Mouse (Mus musculus): ENCODE data around the gene Mxra7.
A peak's percentile ranks its signal among the peaks of the same experiment; 100 is the strongest.
"Not testable (repeated sequence)": the region's sequence is repeated elsewhere in the genome, so short reads cannot be mapped to it uniquely, and the experiment has no call there.

Gene Mxra7

DNA sequence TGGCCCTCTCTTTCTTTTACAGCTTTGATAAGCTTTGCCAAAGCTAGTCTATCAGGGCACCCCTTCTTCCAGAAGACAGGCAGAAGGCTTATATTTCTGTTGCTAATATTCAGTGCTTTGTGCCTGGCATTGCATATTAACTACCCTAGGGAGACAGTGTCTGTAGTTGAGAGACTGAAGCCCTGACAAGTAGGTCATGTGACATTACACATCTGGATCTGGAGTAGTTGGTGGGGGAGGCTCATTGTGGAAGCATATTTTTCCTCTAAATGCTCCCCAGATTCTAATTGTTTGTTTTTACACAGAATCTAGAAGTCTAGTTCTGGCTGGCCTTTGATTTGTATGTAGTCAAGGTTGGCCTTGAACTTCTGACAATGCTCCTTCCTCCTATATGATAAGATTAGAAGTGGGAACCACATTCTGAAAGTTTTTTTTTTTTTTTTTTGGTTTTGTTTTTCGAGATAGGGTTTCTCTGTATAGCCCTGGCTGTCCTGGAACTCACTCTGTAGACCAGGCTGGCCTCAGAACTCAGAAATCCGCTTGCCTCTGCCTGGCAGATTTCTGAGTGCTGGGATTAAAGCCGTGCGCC, 18.8 kb upstream of the Mxra7 start:
- no peak for DNase-seq

DNA sequence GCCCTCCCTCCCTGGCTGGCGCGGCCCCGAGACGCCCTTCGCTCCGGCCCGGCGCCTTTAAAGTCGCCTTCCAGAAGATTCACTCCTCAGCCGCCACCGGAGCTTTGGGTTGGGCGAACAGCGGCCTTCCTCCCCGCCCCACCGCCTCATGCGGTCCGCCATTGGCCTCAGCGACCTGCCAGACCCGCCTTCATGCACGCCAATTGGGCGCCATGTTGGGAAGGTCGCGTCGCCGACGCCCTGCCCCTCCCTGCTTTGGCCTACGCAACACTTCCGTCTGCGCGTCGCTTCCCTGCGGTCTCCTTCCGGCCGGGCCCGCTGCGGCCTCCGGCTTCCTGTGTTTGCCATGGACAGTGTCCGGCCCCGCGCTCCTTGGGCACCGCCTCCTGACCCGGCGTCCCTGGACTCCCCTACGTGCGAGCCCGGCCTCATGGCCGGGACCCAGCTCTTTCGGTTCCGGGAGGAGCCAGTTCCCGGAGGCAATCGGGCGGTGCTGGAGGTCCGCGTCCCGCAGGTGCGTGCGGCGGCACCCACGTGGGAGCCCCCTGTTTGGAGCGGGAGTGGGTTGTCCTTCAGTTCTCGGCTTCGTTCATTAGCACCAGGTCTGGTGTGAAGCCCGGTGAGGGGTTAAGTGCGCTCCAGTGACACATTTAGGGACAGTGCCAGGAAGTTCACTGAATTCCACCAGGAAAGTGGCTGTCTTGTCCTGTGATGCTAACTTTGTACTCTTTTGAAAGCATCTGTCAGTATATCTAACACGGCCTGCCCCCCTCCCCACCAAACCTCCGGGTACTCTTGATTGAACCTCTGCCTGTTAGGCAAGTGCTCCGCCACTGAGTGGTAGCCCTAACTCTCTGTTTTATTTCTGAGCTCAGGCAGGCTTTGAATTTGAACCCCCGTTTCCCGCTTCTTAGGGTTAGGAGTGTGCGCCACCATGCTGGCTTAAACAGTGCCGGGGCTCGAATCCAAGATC, 15.7 kb upstream of the Mxra7 start, which contains the start of the genes Mettl23 and Jmjd6:
Gene Mettl23 (plus strand): TSS at position 18 of the 973 bp plus-strand sequence.
Gene Jmjd6 (minus strand): TSS at position 189 of the 973 bp plus-strand sequence.
- DNase-seq: peak; percentile 98

GRCm38 (mm10) chr11:116842531-116843260, 14.8 kb upstream of the Mxra7 start:
- peak; percentile 82 for DNase-seq

GRCm38 (mm10) chr11:116840748-116841147, 12.9 kb upstream of the Mxra7 start:
- DNase-seq: no peak

DNA sequence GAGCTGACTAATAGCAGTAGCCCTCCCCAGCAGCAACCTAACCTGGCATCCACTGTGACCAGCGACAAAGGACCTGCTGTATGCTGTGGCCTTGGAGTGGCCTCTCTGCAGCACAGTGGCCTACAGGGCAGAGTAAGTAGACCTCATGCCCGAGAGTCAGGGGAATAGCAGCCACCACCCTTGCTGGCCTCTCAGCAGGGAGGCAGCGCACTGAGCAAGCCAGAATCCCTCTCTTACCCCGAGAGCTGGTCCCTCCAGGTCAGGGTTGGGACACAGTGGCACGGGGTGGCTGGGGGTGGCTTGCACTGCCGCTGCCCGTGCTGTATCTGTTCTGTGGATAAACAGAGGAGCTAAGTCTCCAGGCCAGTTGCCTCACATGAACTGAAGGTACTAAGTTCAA, 11.8 kb upstream of the Mxra7 start:
- DNase-seq: no peak

GRCm38 (mm10) chr11:116838936-116839335, 11.1 kb upstream of the Mxra7 start:
- DNase-seq: no peak

GRCm38 (mm10) chr11:116837441-116837840, 9.6 kb upstream of the Mxra7 start:
- no peak for DNase-seq

DNA sequence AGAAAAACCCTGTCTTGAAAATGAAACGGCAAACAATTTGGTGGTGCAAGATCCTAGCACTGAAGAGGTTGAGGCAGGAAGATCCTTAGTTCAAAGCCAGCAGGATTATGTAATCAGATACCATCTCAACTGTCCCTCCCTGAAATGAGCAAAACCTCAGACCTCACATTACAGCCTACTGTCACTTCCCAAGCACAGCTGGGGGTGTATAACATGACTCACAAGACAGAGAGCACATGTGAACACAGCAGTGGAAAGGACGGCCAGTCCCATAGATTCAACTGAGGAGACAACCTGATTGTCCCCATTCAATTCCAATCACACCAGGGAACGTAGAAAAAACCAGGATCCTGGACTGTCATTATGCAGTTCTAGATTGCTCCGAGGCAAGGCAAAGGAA, 8.4 kb upstream of the Mxra7 start:
- DNase-seq: no peak

DNA sequence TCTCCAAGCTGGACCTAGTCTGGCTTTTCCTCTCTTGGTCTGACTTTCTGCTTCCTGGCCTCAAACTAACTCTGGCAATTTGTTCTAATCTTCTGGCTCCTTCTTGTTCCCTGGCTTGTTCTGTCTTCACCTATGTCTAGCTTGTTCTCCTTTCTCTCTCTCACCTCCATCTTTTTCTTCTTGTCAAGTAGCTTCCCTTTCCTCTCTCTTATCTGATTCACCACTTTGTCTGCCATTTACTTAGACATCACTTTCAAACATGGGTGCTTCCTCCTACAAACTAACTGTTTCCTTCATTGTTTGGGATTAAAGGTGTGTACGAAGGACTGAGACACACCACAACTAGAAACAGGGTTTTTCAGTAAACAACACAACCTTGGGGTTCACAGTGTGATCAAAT, 7.1 kb upstream of the Mxra7 start:
- no peak for DNase-seq

DNA sequence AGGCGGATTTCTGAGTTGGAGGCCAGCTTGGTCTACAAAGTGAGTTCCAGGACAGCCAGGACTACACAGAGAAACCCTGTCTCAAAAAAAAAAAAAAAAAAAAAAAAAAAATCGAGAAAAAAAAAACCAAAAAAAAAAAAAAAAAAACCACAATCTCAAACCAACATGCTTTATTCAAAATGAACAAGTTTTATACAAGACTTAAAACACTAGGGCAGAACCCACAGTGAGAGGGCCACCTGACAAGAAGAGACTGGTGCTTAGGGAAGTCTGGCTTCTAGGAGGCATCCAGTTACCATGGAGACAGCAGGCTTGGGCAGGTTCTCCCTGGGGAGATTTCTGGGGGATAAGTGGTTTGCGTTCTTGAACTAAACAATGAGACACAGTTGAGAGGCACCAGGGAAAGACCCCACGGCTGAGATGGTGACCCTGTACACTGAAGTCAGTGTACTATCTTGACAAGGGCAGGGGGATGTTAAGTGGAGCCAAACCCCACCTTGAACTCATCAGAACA, 4.4 kb upstream of the Mxra7 start:
- no peak for DNase-seq

- DNase-seq: no peak
These were observed 1.0 kb downstream of the Mxra7 start for GRCm38 (mm10) chr11:116826550-116827504.

GRCm38 (mm10) chr11:116825230-116825629, 2.6 kb downstream of the Mxra7 start:
- DNase-seq: no peak

- not testable (repeated sequence) for DNase-seq
These were observed 4.0 kb downstream of the Mxra7 start for GRCm38 (mm10) chr11:116823885-116824284.

GRCm38 (mm10) chr11:116823255-116823654, 4.6 kb downstream of the Mxra7 start:
- DNase-seq: no peak

DNA sequence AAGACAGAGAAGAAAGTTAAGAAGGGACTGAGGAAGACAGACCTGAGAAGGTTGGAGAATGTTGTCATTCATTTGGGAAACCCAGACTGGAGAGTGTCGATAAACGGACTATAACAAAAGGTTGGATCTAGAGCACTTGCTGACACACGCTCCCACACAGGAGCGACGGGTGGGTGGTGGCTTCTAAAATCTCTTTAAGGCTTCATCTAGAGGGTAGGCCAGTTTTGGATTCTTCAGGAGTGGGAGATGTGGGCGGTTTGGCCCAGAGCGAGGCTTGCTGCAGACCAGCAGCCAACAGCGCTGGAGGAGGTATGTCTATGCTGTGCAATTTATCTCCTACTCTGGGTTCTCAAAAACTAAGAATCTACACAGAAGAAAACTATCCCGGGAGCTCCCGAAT, 5.2 kb downstream of the Mxra7 start:
- DNase-seq: no peak

GRCm38 (mm10) chr11:116822215-116822614, 5.6 kb downstream of the Mxra7 start:
- DNase-seq: no peak

- no peak for DNase-seq
These were observed 6.5 kb downstream of the Mxra7 start for GRCm38 (mm10) chr11:116821057-116821940.

GRCm38 (mm10) chr11:116819932-116820593, 7.8 kb downstream of the Mxra7 start:
- no peak for DNase-seq

GRCm38 (mm10) chr11:116818722-116819121, 9.1 kb downstream of the Mxra7 start:
- DNase-seq: no peak

DNA sequence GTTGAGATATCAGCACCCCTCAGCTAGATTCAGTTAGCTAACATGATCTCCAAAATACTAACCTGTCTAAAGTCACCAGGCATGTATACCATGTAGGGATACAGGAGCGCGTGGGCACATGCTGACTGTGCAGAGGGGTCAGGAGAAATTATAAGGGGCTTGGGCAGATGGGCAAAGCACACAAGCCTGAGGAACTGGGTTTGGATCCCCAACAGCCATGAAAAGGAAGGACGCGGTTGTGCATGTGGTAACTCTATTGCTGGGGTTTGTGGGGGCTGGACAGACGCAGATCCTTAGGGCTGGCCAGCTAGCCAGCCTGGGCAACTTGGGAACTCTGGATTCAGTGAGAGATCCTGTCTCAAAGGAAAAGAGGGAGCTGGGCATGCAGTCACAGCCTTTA, 10.3 kb downstream of the Mxra7 start:
- DNase-seq: no peak
